Mouse (Mus musculus) layer of hippocampus, postnatal 25 days (tissue): Measurements from ENCODE around the gene Rpl37. TPM values are rescaled to one million over a fixed set of nuclear protein-coding genes. Genes with fewer than 3 reads are reported as not detected.
A peak's percentile ranks its signal among the peaks of the same experiment; 100 is the strongest.

Experiments used
- DNase-seq, 2 experiments: peaks; one replicate each; pipeline ENCODE4 v3.0.0; 2022; ENCODE audit warnings: mixed read lengths in 2 of 2, low spot score in 1 of 2; ENCODE audit errors: extremely low spot score in 1 of 2
- total RNA-seq, 2 experiments: library from RNA; stranded (reverse); gene quantifications; 2 replicates each; pipeline ENCODE4 v1.2.3; 2021

Rpl37 gene
- total RNA-seq, result 100 to 1,000 TPM; 267 to 278 TPM

DNA sequence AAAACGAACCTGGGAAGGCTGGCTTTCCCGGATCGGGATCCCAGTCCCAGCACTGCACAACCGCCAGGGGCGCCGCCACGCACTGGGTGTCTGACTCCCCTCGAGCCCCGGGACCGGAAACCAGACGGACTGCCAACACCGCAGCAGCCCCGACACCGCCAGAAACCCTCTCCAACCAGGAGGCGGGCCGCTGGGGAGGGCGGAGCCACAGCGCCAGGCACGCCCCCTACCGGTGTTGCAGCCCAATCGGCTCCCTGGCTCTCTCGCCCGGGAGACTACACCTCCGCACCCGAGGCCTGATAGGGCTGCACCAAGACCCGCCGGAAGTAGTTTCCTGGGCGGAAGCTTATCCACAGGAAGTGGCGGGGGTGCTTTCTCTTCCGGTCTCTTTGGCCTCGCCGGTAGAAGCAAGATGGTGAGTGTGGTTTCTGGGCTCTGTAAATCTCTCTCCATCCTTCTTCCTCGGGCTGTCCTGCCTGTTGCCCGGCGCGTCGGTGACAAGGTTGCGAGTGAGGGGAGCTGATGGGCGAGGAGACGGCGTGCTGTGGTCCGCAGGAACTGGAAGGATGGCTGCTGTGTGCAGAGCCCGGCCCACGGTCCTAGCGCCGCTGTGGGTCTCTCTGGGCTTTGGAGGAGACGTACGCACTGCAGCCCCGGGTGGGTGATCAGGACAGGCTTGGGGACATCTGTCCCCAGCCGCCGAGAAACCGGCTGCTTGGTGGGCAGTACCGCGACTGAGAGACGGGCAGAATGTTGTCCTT lies at the start of gene Rpl37:
TSS of gene Rpl37 (plus strand) at position 376 of the 761 bp plus-strand sequence.
- DNase-seq, result peak; percentile 95 to 99

GRCm38 (mm10) chr15:5068801-5069518 lies 47.5 kb upstream of the Rpl37 start:
- DNase-seq, result peak; percentile 22 to 29

DNA sequence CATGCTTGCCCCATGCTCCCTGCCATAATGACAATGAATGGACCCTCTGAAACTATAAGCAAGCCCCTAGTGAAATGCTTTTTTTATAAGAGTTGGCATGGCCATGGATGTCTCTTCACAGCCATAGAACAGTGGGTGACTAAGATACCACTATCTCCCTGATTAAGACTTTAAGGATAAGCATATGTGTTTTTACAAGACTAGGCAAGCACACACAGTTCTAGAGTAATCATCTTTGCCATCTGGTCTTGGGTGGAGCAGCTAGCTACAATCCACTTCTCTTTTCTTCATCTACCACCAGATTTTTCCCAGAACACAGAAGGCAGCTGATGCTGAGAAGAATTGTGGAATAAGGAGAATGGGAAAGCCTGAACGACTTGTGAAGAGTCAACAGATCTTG lies 35.2 kb upstream of the Rpl37 start:
- no peak for DNase-seq

GRCm38 (mm10) chr15:5086162-5086561 lies 30.3 kb upstream of the Rpl37 start:
- DNase-seq, result no peak

DNA sequence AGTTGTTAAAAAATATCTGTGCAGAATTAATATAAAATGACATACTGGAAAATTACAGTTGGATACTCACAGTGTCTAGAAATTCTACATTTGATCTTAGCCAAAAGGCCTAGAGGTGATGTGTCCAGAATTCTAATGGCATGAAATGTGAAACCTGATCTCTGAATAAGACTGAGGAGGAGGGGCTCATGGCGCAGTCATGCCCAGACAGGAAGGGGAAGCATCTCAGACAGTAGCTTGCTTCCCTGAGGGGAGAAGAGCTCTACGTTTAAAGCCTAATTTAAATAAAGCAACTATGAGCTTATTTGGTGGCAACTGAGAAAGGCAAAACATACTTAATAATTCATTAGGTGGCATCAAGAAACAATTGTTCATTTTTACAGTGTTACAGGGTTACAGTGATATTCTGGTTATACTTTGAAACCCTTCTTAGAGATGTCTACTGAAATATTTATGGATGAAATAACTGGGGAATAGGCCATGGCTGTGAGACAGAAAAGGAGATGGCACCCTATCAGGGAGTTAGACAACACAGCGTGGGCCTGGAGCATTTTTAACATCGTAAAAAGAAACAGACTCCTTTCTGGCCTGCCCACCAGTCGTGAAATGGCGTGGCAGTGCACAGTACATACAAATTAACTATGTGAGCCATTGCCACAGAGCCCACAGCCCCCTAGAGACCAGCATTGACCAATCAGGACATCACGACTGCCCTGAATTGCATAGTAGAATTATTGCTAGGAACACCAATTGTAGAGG lies 27.4 kb upstream of the Rpl37 start:
- DNase-seq, result no peak

GRCm38 (mm10) chr15:5090131-5090530 lies 26.3 kb upstream of the Rpl37 start:
- no peak for DNase-seq

DNA sequence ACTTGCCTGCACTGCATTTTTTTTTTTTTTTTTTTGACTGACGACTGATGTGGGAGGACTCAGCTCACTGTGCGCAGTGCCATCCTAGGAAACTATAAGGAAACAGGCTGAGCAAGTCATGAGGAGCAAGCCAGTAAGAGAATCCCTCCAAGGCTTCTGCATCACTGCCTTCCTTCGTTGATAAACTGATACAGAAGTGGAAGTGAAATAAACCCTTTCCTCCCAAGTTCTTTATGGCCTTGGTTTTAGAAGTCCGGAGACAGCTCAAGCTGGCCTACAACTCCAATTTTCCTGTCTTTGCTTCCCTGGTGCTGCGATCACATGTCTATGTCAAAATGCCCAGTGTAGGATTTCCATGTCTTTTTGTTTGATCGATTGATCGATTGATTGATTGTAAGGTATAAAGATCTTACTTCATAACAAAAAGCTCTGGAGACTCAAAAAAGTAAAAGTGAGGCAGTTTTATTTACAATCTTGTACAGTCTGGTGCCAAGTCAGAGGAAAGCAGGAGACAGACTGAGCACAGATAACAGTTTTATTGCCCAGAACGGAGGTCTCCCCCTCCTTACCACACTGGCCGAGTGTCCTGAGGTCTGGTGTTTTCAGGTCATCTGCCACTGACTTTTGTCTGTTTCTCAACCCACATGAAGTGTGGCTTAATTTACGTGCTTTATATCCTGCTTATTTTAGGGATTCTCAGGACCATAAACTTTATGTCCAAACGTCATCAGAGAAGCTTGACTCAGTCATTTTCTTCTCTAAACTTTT lies 20.7 kb upstream of the Rpl37 start:
- no peak for DNase-seq

DNA sequence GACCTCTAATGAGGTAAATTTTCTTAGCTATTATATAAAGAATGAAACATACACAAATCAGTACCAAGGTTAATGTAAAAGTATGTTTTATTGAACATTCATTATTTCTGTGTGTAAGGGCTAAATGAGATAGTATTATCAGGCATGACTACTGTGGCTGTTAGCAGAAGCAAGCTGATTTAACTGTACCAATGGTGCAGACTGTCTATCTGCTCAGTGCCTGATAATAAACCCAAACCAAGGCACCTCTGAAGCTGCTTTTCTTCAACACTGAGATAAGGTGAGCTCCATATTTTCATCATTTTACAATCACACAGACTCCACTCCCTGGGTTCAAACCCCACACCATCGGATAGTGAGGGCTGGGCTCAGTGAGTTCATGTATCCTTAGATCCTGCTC lies 19.1 kb upstream of the Rpl37 start:
- DNase-seq, result no peak

DNA sequence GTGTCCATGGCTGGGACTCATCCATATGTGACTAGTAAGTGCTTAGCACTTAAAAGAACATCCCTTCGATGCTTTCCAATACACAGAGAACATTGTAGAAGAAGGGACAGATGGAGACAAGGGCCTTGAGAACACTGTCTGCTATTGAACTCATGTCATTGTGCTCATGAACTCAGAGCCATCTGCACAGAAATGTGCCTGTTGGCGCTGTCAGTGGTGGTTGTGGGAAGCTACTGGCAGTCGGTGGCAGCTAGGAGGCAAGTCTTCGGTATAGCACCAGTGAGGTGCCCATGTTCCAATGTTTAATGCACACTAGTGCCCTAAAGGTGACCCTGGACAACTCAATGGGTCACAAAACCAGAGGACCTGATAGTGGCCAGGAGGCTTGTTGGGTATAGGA lies 14.1 kb upstream of the Rpl37 start:
- no peak for DNase-seq

GRCm38 (mm10) chr15:5105891-5106290 lies 10.6 kb upstream of the Rpl37 start:
- no peak for DNase-seq

DNA sequence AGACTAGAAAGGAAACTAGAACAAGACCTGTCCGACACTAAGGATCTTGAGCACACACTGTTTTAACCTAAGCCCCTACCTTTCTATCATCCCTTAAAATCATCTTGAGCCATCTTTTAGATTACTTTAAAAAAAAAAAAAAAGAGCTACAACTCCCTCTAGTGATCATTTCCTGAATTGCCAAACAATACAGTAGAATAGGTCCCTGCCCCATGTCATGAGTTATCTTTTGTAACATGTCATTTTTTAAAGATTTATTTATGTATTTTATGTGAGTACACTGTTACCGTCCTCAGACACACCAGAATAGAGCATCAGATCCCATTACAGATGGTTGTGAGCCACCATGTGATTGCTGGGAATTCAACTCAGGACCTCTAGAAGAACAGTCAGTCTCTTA lies 10.2 kb upstream of the Rpl37 start:
- no peak for DNase-seq

GRCm38 (mm10) chr15:5107686-5108654 lies 8.5 kb upstream of the Rpl37 start, which contains the start of gene Card6:
TSS of gene Card6 (minus strand) at chr15:5108539.
- peak in 1 of 2 experiments; percentile 20 for DNase-seq

DNA sequence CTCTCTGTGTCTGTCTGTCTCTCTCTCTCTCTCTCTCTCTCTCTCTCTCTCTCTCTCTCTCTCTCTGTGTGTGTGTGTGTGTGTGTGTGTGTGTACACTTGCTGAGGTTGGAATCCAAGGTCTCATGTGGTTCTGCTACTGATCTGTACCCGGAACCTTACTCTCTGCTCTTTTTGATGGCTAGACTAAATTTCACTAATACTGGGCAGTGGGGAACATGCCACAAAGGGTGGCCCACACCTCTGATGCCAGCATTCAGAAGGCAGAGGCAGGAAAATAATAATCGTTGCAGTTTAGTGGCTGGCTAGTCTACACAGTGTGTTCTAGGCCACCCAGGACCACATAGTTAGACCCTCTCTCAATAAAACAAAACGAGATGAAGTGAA lies 7.8 kb upstream of the Rpl37 start:
- DNase-seq, result no peak

- DNase-seq, result no peak
Measured at GRCm38 (mm10) chr15:5112651-5113050, 3.8 kb upstream of the Rpl37 start.

DNA sequence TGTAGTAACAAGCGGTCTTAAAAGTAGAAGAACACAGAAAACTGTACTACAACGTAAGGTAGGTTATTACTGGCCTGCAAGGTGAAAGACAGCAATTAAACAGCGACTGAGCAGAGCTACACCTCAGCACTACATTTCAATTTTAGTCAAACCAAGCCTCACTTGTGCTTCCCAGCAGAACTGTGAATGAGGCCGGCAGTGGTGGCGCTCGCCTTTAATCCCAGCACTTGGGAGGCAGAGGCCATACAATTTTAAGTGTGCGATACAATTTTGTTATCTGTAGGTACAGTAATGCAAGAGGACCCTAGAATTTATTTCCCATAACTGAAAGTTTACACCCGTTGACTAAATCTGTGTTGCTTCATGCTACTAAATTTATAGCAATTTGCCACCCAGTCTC lies 1.3 kb upstream of the Rpl37 start:
- DNase-seq, result no peak

- DNase-seq, result no peak
Measured at GRCm38 (mm10) chr15:5117031-5117601, 671 bp downstream of the Rpl37 start.

DNA sequence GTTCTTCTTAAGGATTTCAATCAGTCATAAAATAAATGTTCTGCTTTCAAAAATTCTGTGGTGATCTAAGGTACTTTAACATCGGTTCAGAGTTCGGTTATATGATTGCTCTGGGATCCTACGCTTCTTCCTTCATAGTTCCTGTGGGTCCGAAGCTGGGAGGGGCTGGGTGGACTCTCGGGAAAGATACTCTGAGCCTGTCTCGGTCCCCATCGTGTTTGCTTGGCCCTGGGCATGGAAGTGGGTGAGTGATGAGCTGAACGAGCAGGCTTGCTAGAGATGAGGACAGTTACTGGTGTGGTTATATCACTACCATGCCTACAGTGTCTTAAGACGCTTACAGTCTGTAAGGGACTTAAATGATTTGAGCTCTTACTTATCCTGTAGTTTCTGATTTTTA lies 2.2 kb downstream of the Rpl37 start:
- no peak for DNase-seq

DNA sequence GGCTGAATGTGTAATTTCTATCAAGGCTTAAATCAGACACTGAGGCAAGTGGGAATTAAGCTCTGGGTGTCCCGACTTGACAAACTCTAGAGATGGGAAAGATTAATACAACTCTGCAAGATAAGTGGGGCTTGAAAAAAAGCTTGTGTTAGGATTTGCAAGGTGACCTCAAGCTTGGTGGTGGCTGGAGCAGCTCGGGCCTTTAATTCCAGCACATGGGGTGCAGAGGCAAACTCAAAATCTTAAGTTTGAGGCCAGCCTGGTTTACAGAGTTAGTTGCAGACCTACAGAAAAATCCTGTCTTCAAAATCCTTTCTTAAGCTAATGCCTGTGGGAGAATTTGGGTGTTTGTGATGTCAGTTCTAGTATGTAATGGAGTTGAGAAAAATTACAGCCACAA lies 2.7 kb downstream of the Rpl37 start:
- DNase-seq, result no peak

DNA sequence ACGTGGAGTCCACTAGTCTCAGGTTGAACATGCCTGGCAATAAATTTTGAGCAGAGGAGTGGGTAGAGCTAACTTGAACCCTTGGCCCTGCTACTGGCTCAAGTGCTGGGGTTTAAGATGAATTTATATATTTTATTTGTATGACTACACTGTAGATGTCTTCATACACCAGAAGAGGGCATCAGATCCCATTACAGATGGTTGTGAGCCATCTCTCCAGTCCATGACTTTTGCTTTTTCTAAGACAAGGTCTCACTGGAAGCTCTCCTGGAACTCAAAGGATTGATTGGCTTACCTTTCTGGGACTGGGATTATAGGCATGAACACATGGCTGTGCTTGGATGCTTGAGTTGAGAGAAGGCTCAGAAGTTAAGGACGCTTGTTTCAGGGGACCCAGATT lies 3.3 kb downstream of the Rpl37 start:
- no peak for DNase-seq
